In the genomic region with DNA sequence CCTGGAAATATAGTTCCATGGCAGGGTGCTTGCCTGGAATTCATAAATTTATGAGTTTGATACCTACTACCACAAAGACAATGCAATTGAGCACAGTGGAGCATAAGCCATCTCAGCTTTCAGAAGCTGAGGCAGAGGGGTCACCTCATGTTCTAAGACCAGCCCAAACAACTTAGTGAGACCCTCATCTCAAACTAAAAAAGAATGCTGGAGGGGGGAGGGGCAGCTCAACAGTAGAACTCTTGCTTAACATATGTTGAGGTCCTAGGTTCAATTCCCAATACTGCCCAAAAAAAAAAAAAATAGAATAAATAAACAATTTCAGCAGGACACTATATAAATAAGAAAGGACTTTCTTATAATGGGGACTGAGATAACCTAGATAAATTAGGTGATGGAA, we compare ENCODE assay signal across 18 mouse cellular contexts. TPM values are rescaled to one million over a fixed set of nuclear protein-coding genes. Genes with fewer than 3 reads are reported as not detected.
A peak's percentile ranks its signal among the peaks of the same experiment; 100 is the strongest.
DNase-seq lines count a peak whose midpoint lies in the region; ATAC-seq and TF ChIP-seq lines count a peak whose summit lies in the region.
"Had no signal": no experiment of that assay in that cellular context is flagged by ENCODE, and none has a peak within 500 bp of the region (broad histone marks: within the 10 kb centered on the region; RNA-seq: fewer than 3 reads in every experiment).

No protein-coding gene starts in this region.

- H3K27me3 ChIP-seq in hindbrain, embryonic 13.5 days, result no peaks in the 10 kb centered on the region
- H3K27me3 ChIP-seq in hindbrain, embryonic 12.5 days, result no peaks in the 10 kb centered on the region
- H3K27me3 ChIP-seq in midbrain, embryonic 13.5 days, result no peaks in the 10 kb centered on the region
- H3K27me3 ChIP-seq in midbrain, embryonic 10.5 days (ENCODE audit: low read depth, poor library complexity, severe bottlenecking), result no peaks in the 10 kb centered on the region
- H3K27me3 ChIP-seq in midbrain, embryonic 16.5 days (ENCODE audit: control insufficient read depth, insufficient read depth, low read depth, low read length), result no peaks in the 10 kb centered on the region
- no peaks in the 10 kb centered on the region for H3K27me3 ChIP-seq in thymus, adult 2 months (ENCODE audit: control insufficient read depth, insufficient read depth, low read length)
- H3K27me3 ChIP-seq: embryonic facial prominence, embryonic 12.5 days; heart, embryonic 15.5 days; Patski had no signal

- H3K36me3 ChIP-seq in hindbrain, embryonic 13.5 days, result peaks cover 4% of the 10 kb centered on the region; the same call in 1 of the 2 replicates
- peaks cover 9% of the 10 kb centered on the region; the same call in 1 of the 2 replicates for H3K36me3 ChIP-seq in hindbrain, embryonic 12.5 days
- peaks cover 8% of the 10 kb centered on the region; the same call in 1 of the 2 replicates for H3K36me3 ChIP-seq in midbrain, embryonic 13.5 days
- H3K36me3 ChIP-seq in midbrain, embryonic 10.5 days, result peaks cover 47% of the 10 kb centered on the region
- no peaks in the 10 kb centered on the region for H3K36me3 ChIP-seq in midbrain, embryonic 16.5 days (ENCODE audit: control insufficient read depth, insufficient read depth, low read length)
- no peaks in the 10 kb centered on the region for H3K36me3 ChIP-seq in thymus, adult 2 months (ENCODE audit: control insufficient read depth, insufficient read depth, low read length)
- H3K36me3 ChIP-seq: embryonic facial prominence, embryonic 12.5 days; heart, embryonic 15.5 days had no signal

- H3K4me2 ChIP-seq in hindbrain, embryonic 13.5 days, result peak overlapping the region; percentile 15; the same call in 1 of the 2 replicates
- H3K4me2 ChIP-seq in hindbrain, embryonic 12.5 days (replicated peaks), result no peak overlapping the region
- H3K4me2 ChIP-seq in midbrain, embryonic 13.5 days (replicated peaks), result peak overlapping the region; percentile 88
- peak overlapping the region; percentile 75 for H3K4me2 ChIP-seq in midbrain, embryonic 16.5 days (ENCODE audit: low read length)

- no peak for TF ChIP-seq POLR2A in thymus, adult 2 months (IDR thresholded peaks at IDR 0.05; ENCODE audit: control insufficient read depth, extremely low read depth, insufficient read depth, low read length, poor library complexity)

- no peaks in the 10 kb centered on the region for H3K9me3 ChIP-seq in hindbrain, embryonic 13.5 days
- H3K9me3 ChIP-seq in hindbrain, embryonic 12.5 days (replicated peaks), result no peaks in the 10 kb centered on the region
- H3K9me3 ChIP-seq in midbrain, embryonic 13.5 days, result no peaks in the 10 kb centered on the region
- no peaks in the 10 kb centered on the region for H3K9me3 ChIP-seq in midbrain, embryonic 10.5 days (replicated peaks)
- no peaks in the 10 kb centered on the region for H3K9me3 ChIP-seq in midbrain, embryonic 16.5 days (replicated peaks; ENCODE audit: control insufficient read depth, low read length, poor library complexity, severe bottlenecking)
- H3K9me3 ChIP-seq: embryonic facial prominence, embryonic 12.5 days; heart, embryonic 15.5 days had no signal

- peaks cover 70% of the 10 kb centered on the region for H3K4me1 ChIP-seq in hindbrain, embryonic 13.5 days (replicated peaks)
- peaks cover 38% of the 10 kb centered on the region for H3K4me1 ChIP-seq in hindbrain, embryonic 12.5 days
- peaks cover 67% of the 10 kb centered on the region for H3K4me1 ChIP-seq in midbrain, embryonic 13.5 days (replicated peaks)
- peaks cover 56% of the 10 kb centered on the region for H3K4me1 ChIP-seq in midbrain, embryonic 10.5 days
- peaks cover 30% of the 10 kb centered on the region for H3K4me1 ChIP-seq in midbrain, embryonic 16.5 days (ENCODE audit: control insufficient read depth, insufficient read depth, low read length)
- peaks cover 31% of the 10 kb centered on the region for H3K4me1 ChIP-seq in thymus, adult 2 months (replicated peaks; ENCODE audit: control insufficient read depth, insufficient read depth, low read length)

- TF ChIP-seq CTCF in thymus, adult 2 months (IDR thresholded peaks at IDR 0.05; ENCODE audit: borderline replicate concordance, control insufficient read depth, extremely low read depth, insufficient read depth, low read length, poor library complexity), result no peak

- no peak overlapping the region for H3K4me3 ChIP-seq in hindbrain, embryonic 13.5 days
- H3K4me3 ChIP-seq in hindbrain, embryonic 12.5 days, result no peak overlapping the region
- no peak overlapping the region; the same call in 1 of the 2 replicates for H3K4me3 ChIP-seq in midbrain, embryonic 13.5 days (replicated peaks)
- no peak overlapping the region for H3K4me3 ChIP-seq in midbrain, embryonic 10.5 days
- no peak overlapping the region for H3K4me3 ChIP-seq in midbrain, embryonic 16.5 days (ENCODE audit: low read depth, low read length)
- H3K4me3 ChIP-seq in thymus, adult 2 months (ENCODE audit: control insufficient read depth, insufficient read depth, low read length), result no peak overlapping the region
- H3K4me3 ChIP-seq: heart, adult 2 months; heart, embryonic 15.5 days had no signal

- DNase-seq in midbrain, embryonic 10.5 days (ENCODE audit: low spot score), result no peak
- DNase-seq in adrenal gland, postnatal 14 days, result no peak
- no peak for DNase-seq in thymus, adult 2 months
- DNase-seq: adrenal gland, postnatal 25 days; cerebellum, adult 18-20 months; cerebellum, postnatal 25 days; gastrocnemius, postnatal 14 days; heart, adult 2 months; heart, postnatal 14 days had no signal

- no peak for ATAC-seq in hindbrain, embryonic 13.5 days (ENCODE audit: low FRiP score)
- no peak for ATAC-seq in hindbrain, embryonic 12.5 days (ENCODE audit: low FRiP score)
- no peak for ATAC-seq in midbrain, embryonic 13.5 days
- no peak for ATAC-seq in midbrain, embryonic 16.5 days
- ATAC-seq: activated CD4-positive, CD25-positive, alpha-beta regulatory T cell, adult 4 months; forebrain, embryonic 16.5 days; Patski had no signal

- no peak overlapping the region for H3K9ac ChIP-seq in hindbrain, embryonic 13.5 days
- no peak overlapping the region for H3K9ac ChIP-seq in hindbrain, embryonic 12.5 days
- H3K9ac ChIP-seq in midbrain, embryonic 13.5 days (replicated peaks), result no peak overlapping the region
- no peak overlapping the region for H3K9ac ChIP-seq in midbrain, embryonic 16.5 days (ENCODE audit: low read depth, low read length)
- H3K9ac ChIP-seq: heart, embryonic 15.5 days had no signal

- H3K27ac ChIP-seq in hindbrain, embryonic 13.5 days, result no peak overlapping the region
- no peak overlapping the region for H3K27ac ChIP-seq in hindbrain, embryonic 12.5 days
- H3K27ac ChIP-seq in midbrain, embryonic 13.5 days, result no peak overlapping the region
- H3K27ac ChIP-seq in midbrain, embryonic 10.5 days (replicated peaks), result no peak overlapping the region
- H3K27ac ChIP-seq in midbrain, embryonic 16.5 days (ENCODE audit: low read length), result no peak overlapping the region
- no peak overlapping the region for H3K27ac ChIP-seq in thymus, adult 2 months (ENCODE audit: control insufficient read depth, insufficient read depth, low read length)
- H3K27ac ChIP-seq: embryonic facial prominence, embryonic 12.5 days; heart, adult 2 months; heart, embryonic 15.5 days had no signal

RNA-seq across cellular contexts. Expression of a gene that starts 3.1 kb away (rescaled TPM):
- polyA plus RNA-seq in hindbrain, embryonic 13.5 days (2015; fragmentation: Nextera tagmentation; extraction: Ambion mirVana), result 179 and 193 TPM in 2 replicates
- 230 and 244 TPM in 2 replicates for polyA plus RNA-seq in hindbrain, embryonic 12.5 days (2016; fragmentation: Nextera tagmentation; extraction: Ambion mirVana)
- polyA plus RNA-seq in midbrain, embryonic 13.5 days (2015; fragmentation: Nextera tagmentation; extraction: Ambion mirVana), result 225 and 230 TPM in 2 replicates
- polyA plus RNA-seq in midbrain, embryonic 10.5 days (2016; fragmentation: Nextera tagmentation; extraction: Ambion mirVana), result 214 and 239 TPM in 2 replicates
- 194 and 218 TPM in 2 replicates for polyA plus RNA-seq in midbrain, embryonic 16.5 days (2015; fragmentation: Nextera tagmentation; extraction: Ambion mirVana)
- 46.9 and 49.2 TPM in 2 replicates for total RNA-seq in adrenal gland, postnatal 14 days (2021)
- polyA plus RNA-seq in thymus, adult 2 months (2012; rRNA removed), result 410 and 478 TPM in 2 replicates

RNA-seq across cellular contexts. Expression of a gene that starts 22.3 kb away (rescaled TPM):
- polyA plus RNA-seq in hindbrain, embryonic 13.5 days (2015; fragmentation: Nextera tagmentation; extraction: Ambion mirVana), result 13.0 and 14.8 TPM in 2 replicates
- polyA plus RNA-seq in hindbrain, embryonic 12.5 days (2016; fragmentation: Nextera tagmentation; extraction: Ambion mirVana), result 17.0 and 17.1 TPM in 2 replicates
- polyA plus RNA-seq in midbrain, embryonic 13.5 days (2015; fragmentation: Nextera tagmentation; extraction: Ambion mirVana), result 12.0 and 14.0 TPM in 2 replicates
- 23.0 and 25.6 TPM in 2 replicates for polyA plus RNA-seq in midbrain, embryonic 10.5 days (2016; fragmentation: Nextera tagmentation; extraction: Ambion mirVana)
- 10.5 and 11.3 TPM in 2 replicates for polyA plus RNA-seq in midbrain, embryonic 16.5 days (2015; fragmentation: Nextera tagmentation; extraction: Ambion mirVana)
- total RNA-seq in adrenal gland, postnatal 14 days (2021), result 6.6 and 12.1 TPM in 2 replicates
- 33.1 and 39.4 TPM in 2 replicates for polyA plus RNA-seq in thymus, adult 2 months (2012; rRNA removed)
